Mouse (Mus musculus) limb, embryonic 15.5 days (tissue): ENCODE data around the gene St6galnac6. TPM values are rescaled to one million over a fixed set of nuclear protein-coding genes. Genes with fewer than 3 reads are reported as not detected.

ENCODE experiments used
- ATAC-seq: fragments of 200-750 bp; cut with Nextera tagmentation; 2 replicates; pipeline ENCODE4 v1.8.0; 2017; ENCODE audit warnings: low read depth, moderate TSS enrichment; ENCODE audit not compliant: insufficient number of reproducible peaks, low FRiP score, low TSS enrichment
- H3K27ac ChIP-seq: fragments of 300-500 bp; sonication (generic); 2 replicates; pipeline ENCODE4 v1.5.1; 2015; ENCODE audit warnings: moderate library complexity, mild to moderate bottlenecking, inconsistent platforms
- H3K27me3 ChIP-seq: fragments of 300-500 bp; sonication (generic); 2 replicates; pipeline ENCODE4 v1.6.1; 2015; ENCODE audit warnings: inconsistent platforms
- H3K36me3 ChIP-seq: fragments of 300-500 bp; sonication (generic); 2 replicates; pipeline ENCODE4 v1.6.1; 2015; ENCODE audit warnings: inconsistent platforms
- H3K4me1 ChIP-seq: fragments of 300-500 bp; sonication (generic); 2 replicates; pipeline ENCODE4 v1.6.1; 2015; ENCODE audit warnings: inconsistent platforms
- H3K4me2 ChIP-seq: fragments of 300-500 bp; sonication (generic); 2 replicates; pipeline ENCODE4 v1.6.1; 2015; ENCODE audit warnings: mild to moderate bottlenecking, inconsistent platforms
- H3K4me3 ChIP-seq: fragments of 300-500 bp; sonication (generic); 2 replicates; pipeline ENCODE4 v1.5.1; 2015; ENCODE audit warnings: mild to moderate bottlenecking, inconsistent platforms
- H3K9ac ChIP-seq: fragments of 300-500 bp; sonication (generic); 2 replicates; pipeline ENCODE4 v1.6.1; 2015; ENCODE audit warnings: inconsistent platforms
- H3K9me3 ChIP-seq: fragments of 300-500 bp; sonication (generic); 2 replicates; pipeline ENCODE4 v1.6.1; 2016; ENCODE audit warnings: inconsistent platforms
- WGBS: fragments of 180-500 bp; shearing (Covaris S2); methylation state at CpG from one replicate; pipeline ENCODE4 v1.1.7; 2015; 5-methylcytosine and 5-hydroxymethylcytosine counted together
- polyA plus RNA-seq: library from polyadenylated mRNA; unstranded; fragments of >200 nt; fragmentation: Nextera tagmentation; extraction: Ambion mirVana; gene quantifications from 2 replicates; pipeline ENCODE4 v1.2.1, GENCODE M21; 2015

St6galnac6 gene
- polyA plus RNA-seq, 1 experiment from 2014 or later: 27.1 TPM

- peak overlapping the region; percentile 52 for H3K9ac ChIP-seq
Observed at GRCm38 (mm10) chr2:32587731-32588321, 11.7 kb upstream of the St6galnac6 start.

GRCm38 (mm10) chr2:32589213-32589795, 10.2 kb upstream of the St6galnac6 start:
- 53% methylated on average over 11 of the region's 11 CpGs for WGBS
- no peaks in the 10 kb centered on the region for H3K27me3 ChIP-seq
- no peaks in the 10 kb centered on the region for H3K9me3 ChIP-seq
- H3K27ac ChIP-seq: no peak overlapping the region
- peak overlapping the region; percentile 19; the same call in 1 of the 2 replicates for H3K4me2 ChIP-seq
- H3K36me3 ChIP-seq: peaks cover 7% of the 10 kb centered on the region
- no peak overlapping the region for H3K9ac ChIP-seq
- no peak overlapping the region; the same call in 1 of the 2 replicates for H3K4me3 ChIP-seq
- no peak for ATAC-seq
- H3K4me1 ChIP-seq: peaks cover 36% of the 10 kb centered on the region

More at GRCm38 (mm10) chr2:32587731-32588321, 11.7 kb upstream of the St6galnac6 start:
- Histone ChIP-seq H3K9me3 (no peaks in the 10 kb centered on the region), H3K4me3 (peak overlapping the region; percentile 56), H3K36me3 (peaks cover 3% of the 10 kb centered on the region; the same call in 1 of the 2 replicates), H3K27ac (peak overlapping the region; percentile 68; the same call in 1 of the 2 replicates), H3K4me1 (peaks cover 42% of the 10 kb centered on the region), H3K27me3 (no peaks in the 10 kb centered on the region), H3K4me2 (peak overlapping the region; percentile 66)
- ATAC-seq: no peak
- WGBS: 21% methylated on average over 9 of the region's 9 CpGs

- H3K9ac ChIP-seq: no peak overlapping the region
- no peak for ATAC-seq
- peaks cover 39% of the 10 kb centered on the region for H3K4me1 ChIP-seq
- no peak overlapping the region for H3K27ac ChIP-seq
- no peaks in the 10 kb centered on the region for H3K27me3 ChIP-seq
- H3K4me3 ChIP-seq: no peak overlapping the region
- no peaks in the 10 kb centered on the region for H3K9me3 ChIP-seq
- no peak overlapping the region for H3K4me2 ChIP-seq
- 79% methylated on average over 10 of the region's 10 CpGs for WGBS
- H3K36me3 ChIP-seq: peaks cover 16% of the 10 kb centered on the region
Observed at GRCm38 (mm10) chr2:32590224-32590623, 9.3 kb upstream of the St6galnac6 start.

GRCm38 (mm10) chr2:32591249-32591648, 8.3 kb upstream of the St6galnac6 start:
- Histone ChIP-seq H3K36me3 (peaks cover 25% of the 10 kb centered on the region), H3K27me3 (no peaks in the 10 kb centered on the region), H3K9me3 (no peaks in the 10 kb centered on the region), H3K9ac (no peak overlapping the region), H3K4me2 (no peak overlapping the region), H3K4me3 (no peak overlapping the region), H3K4me1 (peaks cover 39% of the 10 kb centered on the region), H3K27ac (no peak overlapping the region)
- WGBS: 44% methylated on average over 6 of the region's 6 CpGs
- no peak for ATAC-seq

- no peak overlapping the region for H3K4me3 ChIP-seq
- H3K36me3 ChIP-seq: peaks cover 43% of the 10 kb centered on the region
- no peaks in the 10 kb centered on the region for H3K9me3 ChIP-seq
- no peaks in the 10 kb centered on the region for H3K27me3 ChIP-seq
- no peak overlapping the region for H3K9ac ChIP-seq
- 94% methylated on average over 13 of the region's 13 CpGs for WGBS
- no peak overlapping the region for H3K4me2 ChIP-seq
- ATAC-seq: no peak
- H3K4me1 ChIP-seq: peaks cover 20% of the 10 kb centered on the region
- no peak overlapping the region for H3K27ac ChIP-seq
Observed at GRCm38 (mm10) chr2:32596725-32597124, 2.8 kb upstream of the St6galnac6 start.

GRCm38 (mm10) chr2:32597248-32597647, 2.3 kb upstream of the St6galnac6 start:
- H3K4me2 ChIP-seq: no peak overlapping the region
- WGBS: 82% methylated on average over 5 of the region's 5 CpGs
- H3K36me3 ChIP-seq: peaks cover 43% of the 10 kb centered on the region
- H3K9me3 ChIP-seq: no peaks in the 10 kb centered on the region
- H3K4me1 ChIP-seq: peaks cover 25% of the 10 kb centered on the region
- no peaks in the 10 kb centered on the region for H3K27me3 ChIP-seq
- ATAC-seq: no peak
- H3K27ac ChIP-seq: no peak overlapping the region
- no peak overlapping the region for H3K9ac ChIP-seq
- H3K4me3 ChIP-seq: no peak overlapping the region

- Histone ChIP-seq H3K4me2 (no peak overlapping the region), H3K27ac (no peak overlapping the region), H3K4me3 (no peak overlapping the region), H3K4me1 (peaks cover 28% of the 10 kb centered on the region), H3K9me3 (no peaks in the 10 kb centered on the region), H3K36me3 (peaks cover 43% of the 10 kb centered on the region), H3K27me3 (no peaks in the 10 kb centered on the region), H3K9ac (no peak overlapping the region)
- no peak for ATAC-seq
- 83% methylated on average over 5 of the region's 5 CpGs for WGBS
Observed at GRCm38 (mm10) chr2:32597699-32598098, 1.8 kb upstream of the St6galnac6 start.

GRCm38 (mm10) chr2:32598506-32598905, 1.0 kb upstream of the St6galnac6 start:
- peaks cover 43% of the 10 kb centered on the region for H3K36me3 ChIP-seq
- H3K9me3 ChIP-seq: no peaks in the 10 kb centered on the region

GRCm38 (mm10) chr2:32601417-32602065, 2.0 kb downstream of the St6galnac6 start:
- WGBS: 28% methylated on average over 8 of the region's 8 CpGs
- 0 out of 2 replicates have a peak, but pooled peaks have one; percentile 21 for ATAC-seq
- H3K4me1 ChIP-seq: peaks cover 26% of the 10 kb centered on the region
- no peaks in the 10 kb centered on the region for H3K27me3 ChIP-seq
- no peak overlapping the region for H3K9ac ChIP-seq
- no peak overlapping the region for H3K4me3 ChIP-seq
- peaks cover 20% of the 10 kb centered on the region for H3K36me3 ChIP-seq
- no peaks in the 10 kb centered on the region for H3K9me3 ChIP-seq
- H3K27ac ChIP-seq: peak overlapping the region; percentile 81
- H3K4me2 ChIP-seq: peak overlapping the region; percentile 51; the same call in 1 of the 2 replicates

More at GRCm38 (mm10) chr2:32598506-32598905, 1.0 kb upstream of the St6galnac6 start:
- Histone ChIP-seq H3K4me3 (no peak overlapping the region), H3K27ac (no peak overlapping the region), H3K4me1 (peaks cover 28% of the 10 kb centered on the region), H3K4me2 (no peak overlapping the region), H3K9ac (no peak overlapping the region), H3K27me3 (no peaks in the 10 kb centered on the region)
- no peak for ATAC-seq
- 75% methylated on average over 8 of the region's 8 CpGs for WGBS

GRCm38 (mm10) chr2:32602600-32603054, 3.1 kb downstream of the St6galnac6 start:
- Histone ChIP-seq H3K9ac (no peak overlapping the region), H3K4me3 (peak overlapping the region; percentile 37), H3K4me2 (peak overlapping the region; percentile 51), H3K4me1 (peaks cover 37% of the 10 kb centered on the region), H3K36me3 (0 out of 2 replicates have a peak, but pooled peaks cover 11% of the 10 kb centered on the region), H3K9me3 (no peaks in the 10 kb centered on the region), H3K27ac (peak overlapping the region; percentile 81), H3K27me3 (no peaks in the 10 kb centered on the region)
- ATAC-seq: 0 out of 2 replicates have a peak, but pooled peaks have one; percentile 36
- 0% methylated on average over 11 of the region's 11 CpGs for WGBS

- Histone ChIP-seq H3K36me3 (no peaks in the 10 kb centered on the region), H3K4me3 (no peak overlapping the region), H3K27me3 (no peaks in the 10 kb centered on the region), H3K4me2 (no peak overlapping the region), H3K9ac (no peak overlapping the region), H3K4me1 (peaks cover 50% of the 10 kb centered on the region), H3K9me3 (no peaks in the 10 kb centered on the region), H3K27ac (no peak overlapping the region)
- 46% methylated on average over 10 of the region's 10 CpGs for WGBS
- ATAC-seq: no peak
Observed at GRCm38 (mm10) chr2:32604631-32605030, 5.1 kb downstream of the St6galnac6 start.
